Mouse (Mus musculus) brain, embryonic 14.5 days (tissue): ENCODE results near the gene Arl4d.

Experiments used
- CTCF ChIP-seq: fragments of 200-500 bp; IDR thresholded peaks from 2 replicates; pipeline ENCODE4 v1.5.1; 2012; ENCODE audit warnings: inconsistent platforms, mild to moderate bottlenecking, moderate library complexity, borderline replicate concordance; ENCODE audit not compliant: insufficient read depth, insufficient read length; ENCODE audit errors: extremely low read depth
- POLR2A ChIP-seq: fragments of 200-500 bp; IDR thresholded peaks from 2 replicates; pipeline ENCODE4 v1.6.1; 2012; ENCODE audit warnings: mild to moderate bottlenecking, inconsistent platforms, borderline replicate concordance; ENCODE audit not compliant: poor library complexity, insufficient read depth, insufficient read length, severe bottlenecking; ENCODE audit errors: extremely low read depth

- no peak for TF ChIP-seq CTCF
- no peak for TF ChIP-seq POLR2A
These were observed 17.1 kb downstream of the Arl4d start for GRCm38 (mm10) chr11:101682410-101682960.
